Mouse (Mus musculus) MEL (cell line): ENCODE measurements at regions not wholly inside any gene's neighbourhood (a gene's known extent, or its start where the extent isn't known, plus 50 kb on each side); places are given as distances from the start of the nearest gene placed in this dataset.

ENCODE experiments used
- DNase-seq: peaks from one replicate; pipeline ENCODE4 v3.0.0; 2011; ENCODE audit warnings: low read depth, low spot score
- H3K27ac ChIP-seq: 2 replicates; pipeline ENCODE4 v1.5.1; 2012; ENCODE audit warnings: low read depth, mild to moderate bottlenecking, control low read depth, low read length, moderate library complexity; ENCODE audit not compliant: control insufficient read depth
- H3K27me3 ChIP-seq, 2 experiments: fragments of 150-350 bp in 1 of 2; sonication (generic) in 1 of 2; 2 replicates each; pipeline ENCODE4 v1.6.1; 2012; ENCODE audit warnings: low read length in 2 of 2, mild to moderate bottlenecking in 2 of 2, improper control_type of control experiment in 1 of 2, moderate library complexity in 1 of 2; ENCODE audit not compliant: insufficient read depth in 2 of 2, control insufficient read depth in 1 of 2
- H3K36me3 ChIP-seq, 2 experiments: 2 replicates each; pipeline ENCODE4 v1.6.1; 2012 to 2014; ENCODE audit warnings: low read length in 2 of 2, improper control_type of control experiment in 1 of 2, inconsistent platforms in 1 of 2, mild to moderate bottlenecking in 1 of 2; ENCODE audit not compliant: insufficient read depth in 2 of 2, control insufficient read depth in 1 of 2
- H3K4me1 ChIP-seq, 2 experiments: fragments of 150-350 bp in 1 of 2; sonication (generic) in 1 of 2; 2 replicates each; pipeline ENCODE4 v1.6.1; 2012; ENCODE audit warnings: low read length in 2 of 2, improper control_type of control experiment in 1 of 2, mild to moderate bottlenecking in 1 of 2; ENCODE audit not compliant: insufficient read depth in 2 of 2, control insufficient read depth in 1 of 2
- H3K4me3 ChIP-seq, 2 experiments: fragments of 150-350 bp in 1 of 2; sonication (generic) in 1 of 2; 2 replicates each; pipeline ENCODE4 v1.5.1; 2012; ENCODE audit warnings: low read depth in 2 of 2, low read length in 2 of 2, mild to moderate bottlenecking in 2 of 2, moderate library complexity in 2 of 2, control low read depth in 1 of 2, improper control_type of control experiment in 1 of 2; ENCODE audit not compliant: control insufficient read depth in 1 of 2, insufficient read depth in 1 of 2
- H3K79me2 ChIP-seq: 2 replicates; pipeline ENCODE4 v1.6.1; 2012; ENCODE audit warnings: mild to moderate bottlenecking, low read length, moderate library complexity; ENCODE audit not compliant: control insufficient read depth, poor library complexity, insufficient read depth
- H3K9ac ChIP-seq: 2 replicates; pipeline ENCODE4 v1.6.1; 2012; ENCODE audit warnings: low read depth, mild to moderate bottlenecking, control low read depth, low read length, moderate library complexity; ENCODE audit not compliant: control insufficient read depth, poor library complexity, severe bottlenecking
- H3K9me3 ChIP-seq: fragments of 150-350 bp; sonication (generic); replicated peaks from 2 replicates; pipeline ENCODE4 v1.6.1; 2012; ENCODE audit warnings: mild to moderate bottlenecking, low read length, improper control_type of control experiment, moderate library complexity; ENCODE audit not compliant: insufficient read depth
- BHLHE40 ChIP-seq: IDR thresholded peaks from 2 replicates; pipeline ENCODE4 v1.6.1; 2012; ENCODE audit warnings: low read depth, mild to moderate bottlenecking, inconsistent platforms, low read length, improper control_type of control experiment, borderline replicate concordance
- CHD1 ChIP-seq: IDR thresholded peaks from 2 replicates; pipeline ENCODE4 v1.6.1; 2012; ENCODE audit warnings: low read depth, mild to moderate bottlenecking, inconsistent platforms, low read length, improper control_type of control experiment
- CHD2 ChIP-seq: IDR thresholded peaks from 2 replicates; pipeline ENCODE4 v1.6.1; 2011; ENCODE audit warnings: low read length, improper control_type of control experiment
- ETS1 ChIP-seq: IDR thresholded peaks from 2 replicates; pipeline ENCODE4 v1.6.1; 2012; ENCODE audit warnings: low read depth, mild to moderate bottlenecking, inconsistent platforms, low read length, improper control_type of control experiment, moderate library complexity
- GABPA ChIP-seq: IDR thresholded peaks from 2 replicates; pipeline ENCODE4 v1.6.1; 2012; ENCODE audit warnings: low read depth, mild to moderate bottlenecking, inconsistent platforms, low read length, improper control_type of control experiment, moderate library complexity
- GATA1 ChIP-seq: IDR thresholded peaks from 2 replicates; pipeline ENCODE4 v1.6.1; 2011; ENCODE audit warnings: low read depth, low read length, improper control_type of control experiment
- HCFC1 ChIP-seq: IDR thresholded peaks from 2 replicates; pipeline ENCODE4 v1.6.1; 2012; ENCODE audit warnings: low read depth, mild to moderate bottlenecking, inconsistent platforms, low read length, improper control_type of control experiment, moderate library complexity
- JUND ChIP-seq: IDR thresholded peaks from 2 replicates; pipeline ENCODE4 v1.6.1; 2011; ENCODE audit warnings: low read depth, mild to moderate bottlenecking, improper control_type of control experiment, low read length
- KAT2A ChIP-seq: conservative IDR thresholded peaks from 2 replicates; pipeline ENCODE4 v1.6.1; 2012; ENCODE audit warnings: low read depth, low read length, improper control_type of control experiment, inconsistent platforms
- MAZ ChIP-seq: IDR thresholded peaks from 2 replicates; pipeline ENCODE4 v1.6.1; 2012; ENCODE audit warnings: low read depth, mild to moderate bottlenecking, inconsistent platforms, low read length, improper control_type of control experiment
- MXI1 ChIP-seq: IDR thresholded peaks from 2 replicates; pipeline ENCODE4 v1.6.1; 2011; ENCODE audit warnings: mild to moderate bottlenecking, low read depth, low read length, improper control_type of control experiment
- MYC ChIP-seq: IDR thresholded peaks from 2 replicates; pipeline ENCODE4 v1.6.1; 2011; ENCODE audit warnings: low read depth, mild to moderate bottlenecking, low read length, improper control_type of control experiment, moderate library complexity
- NRF1 ChIP-seq: IDR thresholded peaks from 2 replicates; pipeline ENCODE4 v1.6.1; 2014; ENCODE audit warnings: low read depth, mild to moderate bottlenecking, inconsistent platforms, low read length, improper control_type of control experiment, moderate library complexity; ENCODE audit not compliant: poor library complexity, insufficient read depth, severe bottlenecking
- POLR2AphosphoS2 ChIP-seq: IDR thresholded peaks from 2 replicates; pipeline ENCODE4 v1.6.1; 2011; ENCODE audit warnings: low read length, improper control_type of control experiment
- RAD21 ChIP-seq: IDR thresholded peaks from 2 replicates; pipeline ENCODE4 v1.6.1; 2011; ENCODE audit warnings: mild to moderate bottlenecking, low read depth, low read length, improper control_type of control experiment
- USF1 ChIP-seq: IDR thresholded peaks from 2 replicates; pipeline ENCODE4 v1.6.1; 2014; ENCODE audit warnings: low read depth, mild to moderate bottlenecking, inconsistent platforms, low read length, improper control_type of control experiment, moderate library complexity
- USF2 ChIP-seq, 2 experiments: IDR thresholded peaks; 2 replicates each; pipeline ENCODE4 v1.6.1; 2011 to 2012; ENCODE audit warnings: improper control_type of control experiment in 2 of 2, low read length in 2 of 2, borderline replicate concordance in 1 of 2, inconsistent platforms in 1 of 2, low read depth in 1 of 2, mild to moderate bottlenecking in 1 of 2; ENCODE audit not compliant: insufficient read depth in 1 of 2
- ZC3H11A ChIP-seq: IDR thresholded peaks from 2 replicates; pipeline ENCODE4 v1.6.1; 2012; ENCODE audit warnings: low read depth, mild to moderate bottlenecking, inconsistent platforms, low read length, improper control_type of control experiment
- ZNF384 ChIP-seq: IDR thresholded peaks from 2 replicates; pipeline ENCODE4 v1.6.1; 2012; ENCODE audit warnings: low read depth, mild to moderate bottlenecking, inconsistent platforms, low read length, improper control_type of control experiment

DNA sequence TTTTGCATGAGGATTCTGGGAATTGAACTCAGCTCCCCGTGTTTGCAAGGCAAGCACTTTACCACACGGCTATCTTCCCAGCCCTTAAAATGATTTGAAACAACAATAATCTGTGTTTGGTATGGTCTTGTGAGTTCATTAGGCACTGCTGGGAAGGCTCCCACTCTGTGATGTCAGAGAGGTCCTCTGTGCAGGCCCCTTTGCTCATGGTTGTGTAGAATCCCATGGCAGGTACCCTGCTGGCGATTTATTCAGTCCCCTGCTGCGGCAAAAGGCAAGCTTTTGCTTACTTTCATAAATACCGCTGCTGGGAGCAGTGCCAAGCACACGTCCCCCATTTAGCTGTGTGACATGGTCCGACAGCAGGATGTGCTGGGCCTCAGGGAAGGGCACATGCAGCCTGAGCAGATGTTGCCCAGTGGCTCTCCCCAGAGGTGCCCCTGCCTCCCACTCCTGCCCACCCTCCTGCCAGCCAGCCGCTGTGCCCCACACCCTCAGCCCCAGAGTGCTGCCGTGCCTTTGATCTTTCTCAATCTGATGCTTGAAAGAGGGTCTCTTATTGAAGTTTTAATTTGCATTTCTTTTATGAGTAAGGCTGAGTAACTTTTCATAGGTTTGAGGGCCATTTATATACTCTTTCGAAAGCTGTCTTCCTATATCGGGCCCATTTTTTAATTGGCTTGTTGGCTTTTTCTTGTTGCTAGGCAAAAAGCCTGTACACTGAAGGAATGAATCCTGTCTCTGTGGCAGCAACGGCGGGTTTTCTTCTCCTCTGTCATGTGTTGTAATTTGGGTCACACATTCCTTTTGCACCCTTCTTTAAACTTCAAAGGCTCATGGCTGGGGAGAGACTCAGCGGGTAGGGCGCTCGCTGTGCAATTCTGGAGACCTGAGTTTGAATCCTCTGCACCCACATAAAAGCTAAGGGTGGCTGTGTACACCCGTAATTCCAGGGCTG lies 136.2 kb upstream of the Tle3 start (continued):
- TF ChIP-seq ZNF384 (no peak), ZC3H11A (no peak), CHD2 (no peak), POLR2AphosphoS2 (no peak)
- TF ChIP-seq, all 39 proteins: peak for 0

DNA sequence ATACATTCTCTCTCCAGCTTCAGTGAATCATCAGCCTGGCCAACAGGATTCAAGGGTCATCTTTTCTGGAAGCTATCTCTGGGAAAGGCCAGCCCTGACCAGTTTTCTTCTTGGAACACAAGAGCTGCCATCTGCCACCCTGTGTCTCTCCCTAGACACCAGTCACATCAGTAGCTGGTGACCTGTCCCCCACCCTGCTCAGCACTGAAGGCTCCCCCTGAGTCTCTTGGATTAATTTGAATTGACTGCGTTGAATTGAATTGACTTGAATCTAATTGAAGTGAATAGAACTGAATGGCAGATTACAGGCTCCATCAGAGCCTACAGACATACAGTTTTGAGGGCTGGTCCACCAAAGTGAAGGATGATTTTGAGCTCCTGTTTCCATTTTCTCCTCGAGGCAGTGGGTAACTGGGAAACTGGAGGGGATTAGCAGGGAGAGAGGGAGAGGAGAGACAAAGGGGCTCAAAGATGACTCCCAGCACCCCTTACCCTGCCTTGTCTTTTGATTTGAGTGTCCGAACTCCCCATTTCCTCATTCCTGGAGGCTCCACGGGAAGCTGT lies 133.4 kb upstream of the Tle3 start:
- no peak overlapping the region for H3K9ac ChIP-seq
- TF ChIP-seq GATA1 (no peak), MXI1 (no peak), KAT2A (no peak), CHD2 (no peak), JUND (no peak), MAZ (no peak), USF2 (IDR thresholded peaks at IDR 0.05; ENCODE audit: borderline replicate concordance in 1 of 2, insufficient read depth in 1 of 2, low read depth in 1 of 2, low read length in 2 of 2) (no peak), RAD21 (no peak), ETS1 (no peak), ZNF384 (no peak), MYC (no peak)

GRCm38 (mm10) chr9:61239328-61239727 lies 132.8 kb upstream of the Tle3 start:
- no peak overlapping the region for H3K4me3 ChIP-seq
- no peak for DNase-seq
- no peak for TF ChIP-seq JUND
- TF ChIP-seq GABPA: no peak
- TF ChIP-seq ZNF384: no peak
- TF ChIP-seq CHD1: no peak
- no peak for TF ChIP-seq USF1
- no peak for TF ChIP-seq BHLHE40
- no peak for TF ChIP-seq USF2 (IDR thresholded peaks at IDR 0.05; ENCODE audit: borderline replicate concordance in 1 of 2, insufficient read depth in 1 of 2, low read depth in 1 of 2, low read length in 2 of 2)
- no peak for TF ChIP-seq NRF1
- TF ChIP-seq HCFC1: no peak
- H3K27me3 ChIP-seq: peaks cover 0 to 8% of the 10 kb centered on the region in 2 experiments; a peak in 2 of 4 replicates
- no peaks in the 10 kb centered on the region for H3K79me2 ChIP-seq
- no peaks in the 10 kb centered on the region for H3K9me3 ChIP-seq
- H3K9ac ChIP-seq: no peak overlapping the region
- no peaks in the 10 kb centered on the region for H3K36me3 ChIP-seq
- H3K27ac ChIP-seq: no peak overlapping the region
- H3K4me1 ChIP-seq: no peaks in the 10 kb centered on the region

More for the DNA sequence above, 133.4 kb upstream of the Tle3 start:
- H3K4me1 ChIP-seq: no peaks in the 10 kb centered on the region
- no peak for DNase-seq
- peaks cover 0 to 5% of the 10 kb centered on the region in 2 experiments; a peak in 2 of 4 replicates for H3K27me3 ChIP-seq
- H3K36me3 ChIP-seq: no peaks in the 10 kb centered on the region
- no peaks in the 10 kb centered on the region for H3K79me2 ChIP-seq
- H3K9me3 ChIP-seq: no peaks in the 10 kb centered on the region
- H3K27ac ChIP-seq: no peak overlapping the region
- H3K4me3 ChIP-seq: no peak overlapping the region
